Mouse (Mus musculus): ENCODE data around the gene Lyrm4.
A peak's percentile ranks its signal among the peaks of the same experiment; 100 is the strongest.

Gene Lyrm4

GRCm38 (mm10) chr13:36117143-36118014 lies at the start of gene Lyrm4, which contains the start of gene Fars2:
Lyrm4 (minus strand) TSS chr13:36117526.
Fars2 (plus strand) TSS chr13:36117412.
- DNase-seq (ENCODE audit: low read depth, low spot score), result peak; percentile 98

GRCm38 (mm10) chr13:36163898-36164297 lies 46.6 kb upstream of the Lyrm4 start:
- DNase-seq (ENCODE audit: low read depth, low spot score), result no peak

- no peak for DNase-seq (ENCODE audit: low read depth, low spot score)
Measured at GRCm38 (mm10) chr13:36163411-36163810, 46.1 kb upstream of the Lyrm4 start.

GRCm38 (mm10) chr13:36156340-36156931 lies 39.1 kb upstream of the Lyrm4 start:
- no peak for DNase-seq (ENCODE audit: low read depth, low spot score)

DNA sequence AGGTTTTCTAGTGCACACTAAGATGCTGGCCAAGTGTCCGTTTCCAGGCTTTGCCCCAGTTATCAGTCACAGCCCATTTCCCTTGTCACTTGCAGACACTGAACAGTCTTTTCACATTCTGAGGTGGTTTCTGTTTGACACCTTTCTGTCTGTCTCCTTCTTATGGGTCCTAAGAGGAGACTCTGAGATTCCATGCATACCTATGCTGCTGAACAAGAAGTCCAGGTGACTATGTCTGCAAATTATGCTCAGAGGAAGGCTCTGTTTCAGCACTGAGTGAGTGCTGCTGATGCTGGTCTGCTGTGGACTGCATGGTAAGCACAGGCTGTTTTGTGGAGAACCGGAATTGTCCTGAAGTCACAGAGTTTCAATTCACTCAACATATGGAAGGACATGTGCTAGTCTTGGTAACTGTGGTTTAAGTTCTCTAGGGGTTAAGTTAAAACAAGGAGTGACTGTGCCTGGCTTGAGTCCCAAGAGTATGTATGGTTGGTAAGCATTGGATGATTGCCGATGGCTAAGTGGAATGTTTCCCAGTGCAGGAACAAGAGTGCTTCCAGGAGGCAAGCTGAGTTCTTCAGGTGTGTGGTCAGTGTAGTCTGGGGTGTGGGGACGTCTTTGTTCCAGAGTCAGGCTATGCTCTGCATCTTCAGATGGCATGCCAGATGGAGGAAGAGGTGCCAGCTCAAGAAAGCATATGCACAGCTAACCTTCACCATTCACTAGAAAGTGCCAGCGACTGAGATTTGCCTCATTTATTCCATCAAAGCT lies 35.6 kb upstream of the Lyrm4 start:
- no peak for DNase-seq (ENCODE audit: low read depth, low spot score)

DNA sequence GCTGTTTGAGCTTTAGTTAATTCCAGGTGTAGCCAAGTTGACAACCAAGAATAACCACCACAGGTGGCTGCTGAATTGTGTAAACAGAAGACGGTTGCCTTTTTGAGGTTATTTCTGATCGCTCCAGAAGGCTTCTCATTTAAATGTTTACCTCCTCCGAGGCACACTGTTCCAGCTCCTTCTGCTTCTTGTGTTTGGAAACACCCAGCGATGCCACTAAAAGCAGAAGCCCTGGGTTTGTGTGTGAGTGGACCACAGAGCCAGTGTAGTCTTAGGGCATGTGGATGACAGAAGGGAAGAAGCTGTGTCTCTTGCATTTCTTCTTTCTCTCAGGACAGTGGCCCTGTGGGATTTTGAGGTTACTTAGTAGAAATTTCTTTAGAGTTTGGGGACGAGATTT lies 32.9 kb upstream of the Lyrm4 start:
- no peak for DNase-seq (ENCODE audit: low read depth, low spot score)

DNA sequence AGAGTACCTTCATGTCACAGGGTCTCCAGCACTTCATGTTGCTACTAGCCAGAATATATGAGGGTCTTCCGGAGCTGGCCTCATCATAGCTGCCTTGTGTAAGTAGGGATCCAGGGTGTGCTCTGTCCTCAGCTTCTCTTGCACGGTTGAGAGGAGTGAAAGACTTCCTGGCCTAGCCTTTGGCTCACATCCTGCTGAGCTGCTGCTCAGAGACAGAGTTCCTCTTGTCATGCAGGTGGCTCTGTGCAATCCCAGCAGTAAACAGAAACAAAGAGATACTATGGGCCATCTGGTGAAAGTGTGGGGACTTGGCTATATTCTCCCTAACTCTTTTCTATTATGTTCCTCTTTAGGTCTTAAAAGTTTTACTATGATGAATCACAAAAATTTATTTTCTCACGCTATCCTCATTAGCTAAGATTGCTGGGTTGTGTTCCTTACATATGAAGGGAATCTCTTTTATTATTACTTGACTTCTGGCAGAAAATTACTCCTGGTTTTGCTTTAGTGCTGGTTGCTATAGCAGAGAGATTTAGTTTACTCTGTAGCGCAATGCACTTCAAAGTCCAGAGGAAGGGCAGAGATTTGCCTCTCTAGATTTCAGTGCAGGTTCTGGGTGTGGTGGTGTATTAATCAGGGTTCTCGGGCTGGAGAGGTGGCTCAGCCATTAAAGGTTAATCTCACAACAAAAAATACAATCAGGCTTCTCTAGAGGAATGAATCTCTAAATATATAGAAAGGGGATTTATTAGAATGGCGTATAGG lies 32.0 kb upstream of the Lyrm4 start:
- DNase-seq (ENCODE audit: low read depth, low spot score), result peak; percentile 38

GRCm38 (mm10) chr13:36145601-36146000 lies 28.3 kb upstream of the Lyrm4 start:
- no peak for DNase-seq (ENCODE audit: low read depth, low spot score)

DNA sequence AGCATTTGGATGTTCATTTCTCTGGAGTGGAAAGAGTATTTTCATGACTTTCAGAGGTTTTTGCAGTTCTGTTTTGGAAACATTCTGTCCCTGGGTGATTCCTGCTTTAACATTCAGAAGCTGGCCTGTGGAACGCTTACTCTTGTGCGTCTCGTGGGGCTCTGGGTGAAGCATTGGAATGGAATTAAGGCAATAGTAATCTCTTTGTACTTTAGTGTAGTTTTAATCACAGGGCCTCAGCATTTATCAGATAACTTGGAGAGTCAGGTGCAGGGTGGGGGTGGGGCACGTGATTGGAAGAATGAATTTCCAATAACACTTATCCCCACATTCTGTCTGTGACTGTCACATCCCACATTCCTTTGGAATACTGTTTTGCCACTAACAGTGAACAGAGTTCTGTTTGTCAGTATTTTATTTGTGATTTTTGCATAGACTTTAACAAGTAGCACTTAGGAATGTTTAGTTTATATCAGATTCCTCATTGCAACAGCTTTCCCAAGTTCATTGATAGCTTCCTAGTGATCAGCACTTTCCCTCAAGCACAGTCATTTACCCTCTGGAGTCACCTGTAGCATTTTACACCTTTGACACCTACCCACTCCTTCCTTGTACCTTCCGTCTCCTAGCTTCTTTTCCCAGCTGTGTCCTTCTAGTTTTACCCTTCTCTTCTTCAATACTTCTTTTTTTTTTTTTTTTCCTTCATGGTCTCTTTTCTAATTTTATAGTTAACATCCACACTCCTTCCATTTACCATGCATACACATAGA lies 23.1 kb upstream of the Lyrm4 start:
- no peak for DNase-seq (ENCODE audit: low read depth, low spot score)

DNA sequence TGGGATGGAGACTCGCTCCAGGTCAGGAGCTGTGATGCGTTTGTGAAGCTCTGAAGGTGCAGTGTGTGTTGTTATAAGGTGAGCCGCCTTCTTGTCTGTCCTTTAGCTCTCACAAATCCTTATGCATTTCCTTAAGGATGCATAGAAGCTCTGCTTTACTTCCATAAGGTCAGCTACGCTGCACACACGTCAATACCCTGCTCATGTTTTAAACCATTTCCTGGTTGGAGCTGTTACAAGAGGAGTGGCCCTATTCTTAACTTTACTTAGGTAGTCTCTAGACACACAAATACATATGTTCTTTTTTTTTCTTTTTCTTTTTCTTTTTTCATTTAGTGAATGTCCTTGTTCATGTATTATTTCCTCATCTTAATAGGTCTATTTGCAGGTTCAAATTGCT lies 22.4 kb upstream of the Lyrm4 start:
- DNase-seq (ENCODE audit: low read depth, low spot score), result no peak

GRCm38 (mm10) chr13:36131992-36132649 lies 14.8 kb upstream of the Lyrm4 start:
- no peak for DNase-seq (ENCODE audit: low read depth, low spot score)

DNA sequence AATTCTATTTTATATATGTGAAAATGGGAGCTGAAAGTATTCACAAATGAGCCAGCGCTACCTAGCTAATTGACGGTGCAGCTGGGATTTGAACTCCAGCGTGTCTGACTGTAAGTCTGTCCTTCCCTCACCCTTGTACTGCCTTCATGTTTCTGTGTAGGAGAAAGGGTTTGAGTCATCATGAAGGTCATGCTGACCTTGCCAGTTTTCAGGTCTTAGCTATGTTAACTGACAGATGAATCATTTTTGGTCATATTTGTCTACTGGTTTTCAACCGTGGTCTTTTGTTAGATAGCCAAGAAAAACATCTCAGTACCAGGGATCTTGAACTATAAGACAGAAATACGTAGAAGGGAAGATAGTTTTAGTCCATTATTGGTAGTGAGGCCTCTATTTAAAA lies 14.1 kb upstream of the Lyrm4 start:
- no peak for DNase-seq (ENCODE audit: low read depth, low spot score)

- DNase-seq (ENCODE audit: low read depth, low spot score), result no peak
Measured at GRCm38 (mm10) chr13:36129360-36130054, 12.2 kb upstream of the Lyrm4 start.

GRCm38 (mm10) chr13:36120606-36121005 lies 3.3 kb upstream of the Lyrm4 start:
- no peak for DNase-seq (ENCODE audit: low read depth, low spot score)

- peak; percentile 28 for DNase-seq (ENCODE audit: low read depth, low spot score)
Measured at GRCm38 (mm10) chr13:36119684-36120083, 2.4 kb upstream of the Lyrm4 start.

DNA sequence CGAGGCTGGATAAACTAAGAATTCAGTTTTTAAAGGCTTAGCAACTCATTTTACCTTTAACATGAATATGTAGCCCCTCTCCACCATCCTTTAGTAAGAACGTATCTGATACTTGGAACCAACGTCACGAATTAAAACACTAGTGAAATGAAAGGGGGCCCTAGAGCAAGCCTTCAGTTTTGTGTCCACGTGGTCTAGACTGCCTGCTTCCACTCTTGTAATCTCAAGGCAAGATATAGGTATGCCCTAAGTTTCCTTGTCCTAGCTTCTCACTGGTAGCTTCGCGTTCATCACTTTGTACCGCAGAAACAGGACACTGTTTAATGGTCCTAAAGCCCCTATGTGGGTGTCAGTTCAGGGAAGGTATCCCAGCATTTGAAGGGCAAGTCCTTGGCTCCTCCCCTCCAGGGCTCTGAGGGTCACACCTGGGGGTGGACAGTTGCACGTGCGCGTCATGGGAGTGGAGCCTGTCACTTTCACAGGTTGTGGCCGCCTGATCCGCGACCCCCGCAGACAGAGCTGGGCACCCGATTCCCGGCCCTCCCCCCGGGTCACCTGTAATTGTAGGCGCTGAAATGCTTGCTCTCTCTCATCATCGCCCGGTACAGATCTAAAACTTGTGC lies 695 bp downstream of the Lyrm4 start:
- peak; percentile 62 for DNase-seq (ENCODE audit: low read depth, low spot score)

- no peak for DNase-seq (ENCODE audit: low read depth, low spot score)
Measured at GRCm38 (mm10) chr13:36113181-36113580, 4.1 kb downstream of the Lyrm4 start.

DNA sequence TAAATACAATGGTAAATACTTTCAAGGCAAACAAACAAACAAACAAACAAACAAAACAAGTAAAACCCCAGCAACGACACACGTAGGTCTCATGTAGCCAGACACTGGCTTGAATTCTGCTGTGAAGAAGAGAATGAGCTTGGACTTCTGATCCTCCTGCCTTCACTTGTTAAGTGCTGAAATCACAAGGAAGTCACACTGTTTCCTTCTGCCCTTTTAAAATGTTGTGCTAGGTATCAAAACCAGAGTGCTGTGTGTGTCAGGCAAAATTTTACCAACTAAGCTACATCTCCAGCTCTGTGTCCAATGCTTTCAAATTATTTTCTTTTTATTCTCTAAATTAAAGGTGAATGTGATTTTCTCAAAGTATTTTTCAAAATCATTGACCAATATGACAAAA lies 6.0 kb downstream of the Lyrm4 start:
- DNase-seq (ENCODE audit: low read depth, low spot score), result no peak

- no peak for DNase-seq (ENCODE audit: low read depth, low spot score)
Measured at GRCm38 (mm10) chr13:36108528-36108927, 8.8 kb downstream of the Lyrm4 start.
